Mouse (Mus musculus) layer of hippocampus, postnatal 14 days (tissue): ENCODE measurements around the gene Il3. TPM values are rescaled to one million over a fixed set of nuclear protein-coding genes. Genes with fewer than 3 reads are reported as not detected.

Source experiments
- DNase-seq, 2 experiments: peaks; one replicate each; pipeline ENCODE4 v3.0.0; 2021 to 2022; ENCODE audit warnings: low spot score in 2 of 2, mixed read lengths in 1 of 2
- total RNA-seq, 2 experiments: library from RNA; stranded (reverse); gene quantifications; 2 replicates each; pipeline ENCODE4 v1.2.3; 2021

Il3 gene
- total RNA-seq, 2 experiments from 2014 or later, result not detected

DNA sequence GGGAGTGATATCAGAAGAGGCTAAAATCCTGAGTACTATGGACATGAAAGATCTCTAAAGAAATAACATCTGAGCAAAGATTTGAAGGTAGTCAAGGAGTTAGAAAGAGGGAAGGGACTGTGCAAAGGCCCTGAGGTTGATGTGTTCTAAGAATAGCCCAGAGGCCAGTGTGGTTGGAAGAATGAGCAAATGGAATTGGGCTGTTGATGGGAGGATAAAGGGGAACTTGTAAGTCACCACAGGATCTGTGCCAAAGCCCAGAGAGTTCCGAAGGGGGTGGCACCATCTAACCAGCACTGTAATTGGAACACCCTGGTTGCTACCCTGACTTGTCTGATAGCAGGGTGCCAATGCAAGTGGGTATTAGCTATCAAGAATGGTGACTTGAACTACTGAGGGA, 47.9 kb downstream of the Il3 start:
- DNase-seq, result no peak

DNA sequence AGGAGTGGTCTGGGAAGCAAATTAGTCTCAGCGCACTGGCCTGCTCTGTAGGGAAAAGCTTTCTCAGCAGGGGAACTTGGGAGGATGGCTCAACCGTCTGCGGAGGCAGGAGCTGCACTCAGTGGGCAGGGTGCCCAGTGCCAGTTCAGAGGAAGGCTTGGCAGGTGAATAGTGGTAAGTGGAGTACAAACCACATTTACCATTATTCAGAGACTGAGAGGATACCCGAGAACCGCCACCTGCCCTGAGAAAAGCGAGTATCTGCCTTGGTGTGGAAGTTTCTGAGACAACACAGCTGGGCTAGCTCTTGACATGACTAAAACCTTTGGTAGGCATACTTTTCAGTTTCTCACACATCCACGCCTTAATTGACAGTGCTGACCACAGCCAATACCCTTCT, 49.7 kb downstream of the Il3 start:
- no peak for DNase-seq

DNA sequence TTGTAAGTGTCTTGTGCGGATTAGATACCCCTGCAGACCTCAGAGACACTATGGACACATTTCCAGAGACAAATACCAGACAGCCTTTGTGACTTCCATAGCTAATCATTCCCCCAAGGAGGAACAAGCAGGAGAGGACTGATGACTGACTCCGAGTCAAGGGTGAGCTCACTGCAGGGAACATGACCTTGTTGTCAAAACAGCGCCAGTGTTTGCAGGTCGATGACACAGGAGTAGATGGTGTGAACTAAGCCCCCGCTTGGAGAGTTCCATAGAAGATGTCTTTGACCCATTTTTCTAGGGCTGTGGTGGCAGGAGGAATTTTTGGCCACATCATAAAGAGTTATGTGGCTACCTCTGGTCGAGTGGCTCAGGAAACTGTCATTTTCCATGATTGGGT, 51.0 kb downstream of the Il3 start:
- no peak for DNase-seq

Other genes with a start within 250 kb of the Il3 start
- 1 to 10 TPM; 7.2 to 7.3 TPM for gene Slc22a4, start 239.2 kb downstream of the Il3 start, total RNA-seq
- 10 to 100 TPM; 17.7 to 17.9 TPM for gene Pdlim4, start 198.3 kb downstream of the Il3 start, total RNA-seq
- gene P4ha2, start 167.2 kb downstream of the Il3 start, total RNA-seq, result 10 to 100 TPM; 21.1 to 22.4 TPM
- gene Csf2, start 17.6 kb downstream of the Il3 start, total RNA-seq, result not detected
- 100 to 1,000 TPM; 173 TPM for gene Acsl6, start 36.5 kb upstream of the Il3 start, total RNA-seq
- gene Meikin, start 103.4 kb upstream of the Il3 start, total RNA-seq, result not detected
- 10 to 100 TPM; 27.5 to 27.8 TPM for gene Fnip1, start 170.9 kb upstream of the Il3 start, total RNA-seq